Mouse (Mus musculus) forebrain, embryonic 10.5 days (tissue): ENCODE results near the gene Bahcc1. TPM values are rescaled to one million over a fixed set of nuclear protein-coding genes. Genes with fewer than 3 reads are reported as not detected.

Source experiments
- DNase-seq: peaks from one replicate; pipeline ENCODE4 v3.0.0-alpha.2; 2017; ENCODE audit warnings: low spot score; ENCODE audit errors: extremely low spot score
- H3K27ac ChIP-seq: fragments of 300-500 bp; sonication (generic); 2 replicates; pipeline ENCODE4 v1.5.1; 2016; ENCODE audit warnings: mild to moderate bottlenecking
- H3K27me3 ChIP-seq: fragments of 300-500 bp; sonication (generic); 2 replicates; pipeline ENCODE4 v1.6.1; 2016; ENCODE audit warnings: mild to moderate bottlenecking; ENCODE audit not compliant: poor library complexity, severe bottlenecking
- H3K36me3 ChIP-seq: fragments of 300-500 bp; sonication (generic); replicated peaks from 2 replicates; pipeline ENCODE4 v1.6.1; 2016; ENCODE audit warnings: mild to moderate bottlenecking, moderate library complexity
- H3K4me1 ChIP-seq: fragments of 300-500 bp; sonication (generic); 2 replicates; pipeline ENCODE4 v1.6.1; 2016
- H3K4me3 ChIP-seq: fragments of 300-500 bp; sonication (generic); 2 replicates; pipeline ENCODE4 v1.5.1; 2016; ENCODE audit warnings: mild to moderate bottlenecking, moderate library complexity
- H3K9me3 ChIP-seq: fragments of 300-500 bp; sonication (generic); 2 replicates; pipeline ENCODE4 v1.6.1; 2016; ENCODE audit warnings: mild to moderate bottlenecking, moderate library complexity
- WGBS: fragments of 180-500 bp; shearing (Covaris S2); methylation state at CpG from one replicate; pipeline ENCODE4 v1.1.7; 2016; 5-methylcytosine and 5-hydroxymethylcytosine counted together
- polyA plus RNA-seq: library from polyadenylated mRNA; unstranded; fragments of >200 nt; fragmentation: Nextera tagmentation; extraction: Ambion mirVana; gene quantifications from 2 replicates; pipeline ENCODE4 v1.2.1, GENCODE M21; 2016

The Bahcc1 gene
- polyA plus RNA-seq, 1 experiment from 2014 or later: 16.1 TPM

DNA sequence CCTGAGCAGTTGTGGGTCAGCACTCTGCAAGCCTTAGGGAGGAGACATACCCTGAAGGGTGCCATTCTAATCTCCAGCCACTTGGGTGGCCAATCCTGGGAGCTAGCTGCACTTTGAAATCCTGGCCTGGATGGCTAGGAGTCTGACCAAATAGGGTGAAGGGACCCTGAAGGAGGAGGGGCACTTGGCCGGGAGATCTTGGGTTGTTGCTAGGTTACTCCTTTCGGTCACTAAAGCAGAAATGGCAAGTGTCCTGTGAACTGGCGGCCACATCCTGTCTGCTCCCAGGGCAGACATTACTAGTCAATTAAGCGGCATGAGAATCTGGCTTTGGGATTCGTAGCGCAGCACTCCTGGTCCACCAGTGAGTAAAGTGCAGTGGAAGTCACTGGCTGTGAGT lies 31.3 kb downstream of the Bahcc1 start:
- peak overlapping the region; percentile 69 for H3K27ac ChIP-seq
- peak overlapping the region; percentile 7; the same call in 1 of the 2 replicates for H3K4me3 ChIP-seq
- H3K9me3 ChIP-seq: no peaks in the 10 kb centered on the region
- WGBS: 67% methylated on average over 6 of the region's 6 CpGs
- no peak for DNase-seq
- H3K36me3 ChIP-seq: peaks cover 96% of the 10 kb centered on the region
- no peaks in the 10 kb centered on the region for H3K27me3 ChIP-seq
- peaks cover 97% of the 10 kb centered on the region for H3K4me1 ChIP-seq

DNA sequence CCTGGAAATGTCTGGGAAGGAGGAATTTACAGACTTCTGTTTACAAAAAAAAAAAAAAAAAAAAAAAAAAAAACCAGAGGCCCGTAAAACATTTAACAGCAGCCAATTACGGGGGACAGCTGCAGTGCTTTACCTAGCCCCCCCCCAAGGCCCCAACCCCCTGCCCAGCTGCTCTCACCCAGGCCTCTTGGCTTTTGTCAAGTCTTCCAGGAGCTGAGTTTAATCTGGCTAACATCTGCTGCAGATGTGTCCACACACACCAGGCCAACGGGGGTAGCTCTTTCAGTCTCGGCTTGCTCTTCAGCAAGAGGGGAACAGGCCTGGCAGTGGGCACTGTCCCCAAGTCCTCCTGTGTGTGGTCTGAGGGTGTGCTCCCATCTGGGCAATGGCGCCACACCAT lies 32.7 kb downstream of the Bahcc1 start:
- 83% methylated on average over 4 of the region's 5 CpGs for WGBS
- peaks cover 94% of the 10 kb centered on the region for H3K4me1 ChIP-seq
- no peak overlapping the region for H3K4me3 ChIP-seq
- no peaks in the 10 kb centered on the region for H3K27me3 ChIP-seq
- H3K27ac ChIP-seq: peak overlapping the region; percentile 53
- H3K9me3 ChIP-seq: no peaks in the 10 kb centered on the region
- H3K36me3 ChIP-seq: peaks cover 96% of the 10 kb centered on the region
- DNase-seq: no peak

DNA sequence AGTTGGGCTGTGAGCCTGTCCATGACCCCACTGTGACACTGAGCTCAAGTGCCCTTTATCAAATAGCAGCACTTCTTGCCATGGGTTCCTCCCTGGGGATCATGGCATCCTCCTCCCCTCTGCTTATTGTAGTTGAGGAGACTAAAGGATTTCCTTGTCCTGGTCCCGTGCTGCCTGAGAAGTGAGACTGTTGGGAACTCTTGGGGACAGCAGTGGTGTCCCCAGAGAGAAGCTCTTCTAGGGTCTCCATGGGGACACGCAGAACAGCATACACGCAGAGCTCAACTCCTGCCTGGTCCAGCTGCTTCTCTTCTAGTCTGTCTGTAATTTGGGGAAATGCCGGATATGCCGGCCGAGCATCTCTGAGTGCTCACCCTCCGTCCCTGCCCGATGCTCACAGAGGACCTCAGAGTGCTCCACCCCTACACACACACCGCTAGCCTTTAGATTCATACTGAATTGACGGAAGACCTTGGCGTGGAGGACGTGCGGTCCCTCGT lies 33.6 kb downstream of the Bahcc1 start:
- H3K4me3 ChIP-seq: no peak overlapping the region
- H3K27me3 ChIP-seq: no peaks in the 10 kb centered on the region
- H3K4me1 ChIP-seq: peaks cover 86% of the 10 kb centered on the region
- peaks cover 96% of the 10 kb centered on the region for H3K36me3 ChIP-seq
- WGBS: 94% methylated on average over 14 of the region's 14 CpGs
- no peaks in the 10 kb centered on the region for H3K9me3 ChIP-seq
- peak overlapping the region; percentile 53 for H3K27ac ChIP-seq
- no peak for DNase-seq

DNA sequence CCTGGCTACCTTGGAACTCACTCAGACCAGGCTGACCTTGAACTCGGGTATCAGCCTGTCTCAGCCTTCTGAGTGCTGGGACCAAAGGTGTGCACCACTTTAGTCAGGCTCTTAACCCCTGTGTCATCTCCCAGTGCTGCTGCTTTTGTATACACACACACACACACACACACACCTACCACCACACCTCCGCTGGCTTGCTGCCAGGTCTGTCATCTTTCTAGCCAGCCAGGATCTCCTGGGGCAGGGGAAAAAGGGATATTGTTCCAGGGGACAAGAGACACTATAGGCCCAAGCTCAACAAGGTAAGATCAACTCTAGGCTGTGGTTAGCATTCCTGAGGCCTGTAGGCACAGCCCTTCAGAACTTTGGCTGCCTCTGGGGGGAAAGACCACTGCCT lies 34.5 kb downstream of the Bahcc1 start:
- H3K4me3 ChIP-seq: no peak overlapping the region
- WGBS: 96% methylated on average over 2 of the region's 2 CpGs
- peaks cover 76% of the 10 kb centered on the region for H3K4me1 ChIP-seq
- H3K27me3 ChIP-seq: no peaks in the 10 kb centered on the region
- no peak for DNase-seq
- H3K9me3 ChIP-seq: no peaks in the 10 kb centered on the region
- peak overlapping the region; percentile 60 for H3K27ac ChIP-seq
- peaks cover 98% of the 10 kb centered on the region for H3K36me3 ChIP-seq

DNA sequence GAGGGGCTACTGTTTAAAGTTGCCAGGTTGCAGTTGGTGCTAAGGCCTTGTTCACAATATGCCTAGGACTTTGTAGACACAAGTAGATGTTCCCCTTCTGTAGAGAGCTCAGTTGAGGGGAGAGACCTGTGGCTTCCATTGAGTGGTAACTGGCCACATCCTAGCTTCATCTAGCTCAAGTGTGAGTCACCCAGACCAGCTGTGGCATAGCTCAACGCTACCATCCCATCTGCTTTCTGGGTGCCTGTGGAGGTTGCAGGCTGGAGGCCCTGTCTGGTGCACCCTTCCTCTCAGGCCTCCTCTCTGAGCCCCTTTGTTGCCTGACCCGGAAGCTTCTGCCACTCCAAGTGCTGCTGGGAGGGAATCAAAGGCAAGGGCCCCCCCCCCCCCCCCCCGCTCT lies 34.9 kb downstream of the Bahcc1 start:
- no peaks in the 10 kb centered on the region for H3K27me3 ChIP-seq
- peaks cover 98% of the 10 kb centered on the region for H3K36me3 ChIP-seq
- H3K27ac ChIP-seq: peak overlapping the region; percentile 60
- 76% methylated on average over 3 of the region's 3 CpGs for WGBS
- H3K4me1 ChIP-seq: peaks cover 72% of the 10 kb centered on the region
- no peak for DNase-seq
- H3K9me3 ChIP-seq: no peaks in the 10 kb centered on the region
- no peak overlapping the region for H3K4me3 ChIP-seq

DNA sequence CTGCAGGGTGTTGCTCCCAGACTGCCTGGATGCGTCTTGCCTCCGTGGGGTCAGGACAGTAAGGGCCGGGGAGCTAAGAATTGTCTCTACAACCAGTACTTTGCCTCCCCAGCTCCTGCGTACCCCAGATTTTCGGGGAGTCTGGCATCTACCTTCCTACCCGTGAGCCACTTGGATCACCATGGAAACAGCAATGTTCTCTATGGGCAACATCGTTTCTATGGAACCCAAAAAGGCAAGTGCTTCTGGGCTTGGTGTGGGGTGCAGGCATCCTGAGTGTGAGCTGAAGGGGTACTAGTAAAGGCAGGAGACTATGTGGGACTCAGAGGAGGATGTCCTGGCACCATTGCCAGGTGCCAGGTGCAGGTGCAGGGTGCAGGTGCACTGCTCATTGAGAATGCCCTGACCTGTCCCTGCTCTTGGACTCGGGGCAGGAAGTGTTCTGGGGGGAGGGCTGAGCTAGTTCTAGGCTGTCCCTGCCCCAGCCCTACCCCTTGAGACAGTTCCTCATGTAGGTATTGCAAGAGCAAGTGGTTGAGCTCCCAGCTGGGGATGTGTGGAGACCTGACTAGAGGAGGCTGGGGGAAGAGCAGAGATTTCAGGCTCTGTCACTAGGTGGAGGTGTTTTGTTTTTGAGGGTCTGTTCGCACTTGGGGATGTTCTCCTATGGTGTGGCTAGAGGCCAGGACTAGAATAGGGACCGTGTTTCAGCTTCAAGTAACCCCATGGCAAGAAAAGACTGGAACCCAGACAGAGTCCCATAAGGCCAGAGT lies 35.6 kb downstream of the Bahcc1 start:
- peak overlapping the region; percentile 60; the same call in 1 of the 2 replicates for H3K27ac ChIP-seq
- H3K4me1 ChIP-seq: peaks cover 74% of the 10 kb centered on the region
- H3K36me3 ChIP-seq: peaks cover 100% of the 10 kb centered on the region

DNA sequence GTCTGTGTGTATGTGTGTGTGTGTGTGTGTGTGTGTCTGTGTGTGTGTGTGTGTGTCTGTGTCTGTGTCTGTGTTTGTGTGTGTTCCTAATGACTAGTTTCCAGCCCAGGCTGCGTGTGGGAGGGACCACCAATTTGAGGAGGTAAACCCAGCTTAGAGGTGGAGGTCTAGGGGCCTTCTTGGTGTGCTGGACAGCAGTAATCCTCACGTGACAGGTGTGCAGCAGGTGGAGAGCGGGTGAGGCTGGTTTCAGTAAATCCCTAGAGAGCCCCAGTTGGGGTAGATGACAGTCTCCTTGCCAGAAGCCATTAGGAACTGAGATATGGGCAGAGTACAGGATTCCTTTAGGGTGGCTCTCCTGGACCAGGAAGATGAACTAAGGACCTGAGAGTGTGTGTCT lies 36.3 kb downstream of the Bahcc1 start:
- H3K27me3 ChIP-seq: no peaks in the 10 kb centered on the region
- DNase-seq: no peak
- H3K4me1 ChIP-seq: peaks cover 67% of the 10 kb centered on the region
- H3K36me3 ChIP-seq: peaks cover 100% of the 10 kb centered on the region
- no peak overlapping the region for H3K4me3 ChIP-seq
- peak overlapping the region; percentile 31; the same call in 1 of the 2 replicates for H3K27ac ChIP-seq
- no peaks in the 10 kb centered on the region for H3K9me3 ChIP-seq
- 86% methylated on average over 3 of the region's 3 CpGs for WGBS

More for the DNA sequence above, 35.6 kb downstream of the Bahcc1 start:
- 86% methylated on average over 10 of the region's 10 CpGs for WGBS
- no peaks in the 10 kb centered on the region for H3K27me3 ChIP-seq
- H3K9me3 ChIP-seq: no peaks in the 10 kb centered on the region
- DNase-seq: no peak
- no peak overlapping the region for H3K4me3 ChIP-seq

DNA sequence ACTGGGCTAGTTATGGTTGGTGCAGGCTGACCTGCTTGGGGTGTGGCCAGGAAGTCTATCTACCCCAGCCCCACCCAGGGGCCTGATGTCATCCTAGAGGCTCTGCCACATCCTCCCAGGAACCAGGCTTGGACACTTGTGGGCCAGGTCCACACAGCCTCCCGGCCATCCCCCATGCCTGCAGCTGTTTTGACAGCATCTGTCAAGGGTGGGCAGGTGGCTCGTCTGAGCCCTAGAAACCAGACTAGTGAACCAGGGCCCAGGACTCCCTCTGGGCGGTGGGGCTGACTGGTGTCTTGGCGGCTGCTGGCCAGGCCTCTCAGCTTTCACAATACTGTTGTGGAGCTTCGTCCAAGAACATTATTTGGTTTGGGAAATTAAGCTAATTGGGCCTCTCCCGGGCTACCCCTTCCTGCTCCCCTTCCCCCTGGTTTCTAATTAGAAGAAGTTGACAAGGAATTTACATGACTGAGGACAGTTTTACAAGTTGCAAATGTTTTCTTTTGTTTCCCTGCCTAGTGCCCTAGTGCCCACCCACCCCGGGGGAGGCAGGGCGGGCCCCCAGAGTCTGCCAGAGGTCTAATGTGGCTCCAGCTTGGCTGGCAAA lies 36.9 kb downstream of the Bahcc1 start:
- Histone ChIP-seq H3K27ac (peak overlapping the region; percentile 31), H3K4me1 (peaks cover 62% of the 10 kb centered on the region), H3K9me3 (no peaks in the 10 kb centered on the region), H3K4me3 (no peak overlapping the region), H3K27me3 (no peaks in the 10 kb centered on the region), H3K36me3 (peaks cover 100% of the 10 kb centered on the region)
- no peak for DNase-seq
- 62% methylated on average over 8 of the region's 8 CpGs for WGBS

DNA sequence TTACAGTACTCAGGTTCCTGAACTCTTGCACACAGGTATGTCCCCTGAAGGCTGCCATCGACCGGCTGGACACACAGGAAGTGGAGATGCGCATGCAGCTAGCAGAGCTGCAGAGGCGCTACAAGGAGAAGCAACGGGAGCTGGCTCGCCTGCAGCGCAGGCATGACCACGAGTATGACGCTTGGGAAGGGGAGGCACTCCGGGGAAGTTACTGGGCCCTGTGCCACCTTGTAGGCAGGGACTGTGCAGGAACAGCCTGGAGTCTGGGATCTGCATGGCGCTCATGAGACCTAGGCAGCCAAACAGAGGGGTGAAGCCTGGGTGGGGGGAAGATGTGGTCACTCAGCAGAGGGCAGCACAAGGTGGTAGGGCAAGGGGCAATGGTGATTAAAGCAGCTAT lies 46.6 kb downstream of the Bahcc1 start:
- Histone ChIP-seq H3K4me3 (no peak overlapping the region; the same call in 1 of the 2 replicates), H3K4me1 (peaks cover 43% of the 10 kb centered on the region), H3K9me3 (no peaks in the 10 kb centered on the region), H3K27ac (peak overlapping the region; percentile 73), H3K27me3 (no peaks in the 10 kb centered on the region), H3K36me3 (peaks cover 100% of the 10 kb centered on the region)
- DNase-seq: no peak
- WGBS: 92% methylated on average over 11 of the region's 11 CpGs

DNA sequence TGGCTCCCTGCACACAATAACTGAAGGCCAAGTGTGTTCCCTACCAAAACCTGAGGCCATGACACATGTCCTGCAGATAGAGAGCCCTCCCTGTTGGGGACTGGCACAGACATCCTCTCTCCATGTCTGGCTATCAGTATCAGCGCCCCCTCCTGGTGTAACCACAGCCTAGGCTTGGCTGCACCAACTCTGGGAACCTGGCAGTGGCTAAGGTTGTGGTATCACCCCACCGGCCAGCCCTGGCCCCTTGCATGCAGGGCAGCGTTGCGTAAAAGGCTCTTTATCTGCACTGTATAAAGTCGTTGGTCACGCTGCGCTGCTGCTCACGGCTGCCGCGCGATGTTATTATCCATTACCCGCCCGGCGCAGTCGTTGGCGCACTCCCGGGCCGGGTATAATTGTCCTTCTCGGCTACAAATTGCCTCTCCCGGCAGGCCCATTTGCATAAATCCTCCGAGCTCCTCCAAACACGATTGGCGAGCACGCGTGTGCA lies 47.6 kb downstream of the Bahcc1 start:
- Histone ChIP-seq H3K36me3 (peaks cover 100% of the 10 kb centered on the region), H3K4me3 (peak overlapping the region; percentile 13; the same call in 1 of the 2 replicates), H3K27ac (peak overlapping the region; percentile 73), H3K9me3 (no peaks in the 10 kb centered on the region), H3K4me1 (peaks cover 43% of the 10 kb centered on the region), H3K27me3 (no peaks in the 10 kb centered on the region)
- peak; percentile 48 for DNase-seq
- WGBS: 74% methylated on average over 25 of the region's 25 CpGs

DNA sequence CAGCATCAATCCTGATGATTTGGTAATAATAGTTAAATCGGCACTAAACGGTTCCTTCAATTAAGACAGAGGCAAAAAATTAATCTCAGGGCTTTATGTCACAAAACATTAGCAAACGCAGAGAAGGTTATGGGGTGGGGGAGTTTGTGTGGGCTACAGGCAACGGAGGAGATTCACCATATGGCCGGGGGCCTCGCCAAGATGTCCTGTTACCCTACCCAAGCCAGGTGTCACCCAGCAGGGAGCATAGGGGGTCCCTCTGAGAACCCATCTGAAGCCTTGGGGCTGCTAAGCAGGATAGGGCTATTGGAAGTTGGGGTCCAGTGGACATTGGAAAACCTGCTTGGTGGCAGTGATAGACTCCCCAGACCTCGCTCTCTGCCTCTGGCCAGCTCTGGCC lies 48.0 kb downstream of the Bahcc1 start:
- H3K4me3 ChIP-seq: no peak overlapping the region
- 90% methylated on average over 7 of the region's 7 CpGs for WGBS
- DNase-seq: no peak
- H3K36me3 ChIP-seq: peaks cover 100% of the 10 kb centered on the region
- peak overlapping the region; percentile 73 for H3K27ac ChIP-seq
- peaks cover 43% of the 10 kb centered on the region for H3K4me1 ChIP-seq
- H3K9me3 ChIP-seq: no peaks in the 10 kb centered on the region
- H3K27me3 ChIP-seq: no peaks in the 10 kb centered on the region

DNA sequence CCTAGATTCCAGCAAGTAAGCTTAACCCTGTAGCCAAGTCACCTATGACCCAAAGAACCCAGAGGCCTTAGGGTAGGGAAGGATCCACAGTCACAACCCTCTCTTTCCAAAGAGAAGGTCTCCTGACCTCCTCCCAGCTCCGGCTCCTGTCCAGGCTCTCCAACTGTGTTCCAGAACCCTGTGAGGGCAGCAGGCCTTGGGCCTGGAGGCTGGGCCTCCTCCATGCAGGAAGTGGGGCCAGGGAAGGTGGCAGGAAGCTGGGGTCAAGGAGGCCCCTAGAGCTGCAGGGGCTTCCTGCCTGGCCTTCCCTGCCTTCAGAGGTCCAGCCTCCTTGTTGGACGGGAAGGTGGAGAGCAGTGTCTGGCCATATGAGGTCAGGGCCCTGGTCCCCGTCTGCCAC lies 48.5 kb downstream of the Bahcc1 start:
- H3K36me3 ChIP-seq: peaks cover 100% of the 10 kb centered on the region
- no peaks in the 10 kb centered on the region for H3K27me3 ChIP-seq
- peak overlapping the region; percentile 73 for H3K27ac ChIP-seq
- peaks cover 43% of the 10 kb centered on the region for H3K4me1 ChIP-seq
- DNase-seq: no peak
- no peak overlapping the region for H3K4me3 ChIP-seq
- 77% methylated on average over 3 of the region's 3 CpGs for WGBS
- no peaks in the 10 kb centered on the region for H3K9me3 ChIP-seq

DNA sequence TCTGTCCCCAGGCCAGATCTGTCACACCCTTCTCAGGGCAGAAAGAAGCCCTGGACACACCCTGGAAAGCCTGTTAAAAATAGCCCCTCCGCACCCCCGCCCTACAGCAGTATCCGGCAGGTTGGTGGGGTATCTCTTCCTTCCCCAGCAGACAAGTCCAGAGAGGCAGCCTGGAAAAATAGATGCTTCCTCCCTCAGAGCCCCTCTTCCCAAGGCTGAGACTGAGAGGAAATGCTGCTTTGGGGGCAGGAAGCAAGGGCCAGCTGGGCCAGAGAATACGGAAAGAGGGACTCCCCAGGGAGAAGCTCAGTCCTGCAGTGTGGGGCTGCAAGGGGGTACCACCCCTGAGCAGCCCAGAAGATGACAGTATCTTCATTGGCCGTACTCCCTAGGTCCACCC lies 50.8 kb downstream of the Bahcc1 start:
- Histone ChIP-seq H3K36me3 (peaks cover 100% of the 10 kb centered on the region), H3K27ac (peak overlapping the region; percentile 36; the same call in 1 of the 2 replicates), H3K4me3 (no peak overlapping the region), H3K4me1 (peaks cover 50% of the 10 kb centered on the region), H3K27me3 (no peaks in the 10 kb centered on the region), H3K9me3 (no peaks in the 10 kb centered on the region)
- DNase-seq: no peak
- WGBS: 92% methylated on average over 5 of the region's 5 CpGs
